Mouse (Mus musculus) heart, embryonic 16.5 days (tissue): Measurements from ENCODE around the gene Mphosph6. TPM values are rescaled to one million over a fixed set of nuclear protein-coding genes. Genes with fewer than 3 reads are reported as not detected.

Source experiments
- ATAC-seq: fragments of 200-750 bp; cut with Nextera tagmentation; replicated peaks from 2 replicates; pipeline ENCODE4 v1.8.0; 2017; ENCODE audit warnings: moderate number of reproducible peaks; ENCODE audit not compliant: insufficient read depth, low FRiP score; ENCODE audit errors: extremely low read depth
- H3K27ac ChIP-seq: fragments of 300-500 bp; sonication (generic); 2 replicates; pipeline ENCODE4 v1.5.1; 2014; ENCODE audit warnings: mild to moderate bottlenecking, low read length, control low read depth, moderate library complexity
- H3K27me3 ChIP-seq: fragments of 300-500 bp; sonication (generic); 2 replicates; pipeline ENCODE4 v1.6.1; 2014; ENCODE audit warnings: low read length, mixed read lengths; ENCODE audit not compliant: control insufficient read depth, insufficient read depth
- H3K36me3 ChIP-seq: fragments of 300-500 bp; sonication (generic); 2 replicates; pipeline ENCODE4 v1.6.1; 2014; ENCODE audit not compliant: control insufficient read depth, insufficient read depth
- H3K4me1 ChIP-seq: fragments of 300-500 bp; sonication (generic); 2 replicates; pipeline ENCODE4 v1.6.1; 2014; ENCODE audit warnings: low read length, mixed read lengths; ENCODE audit not compliant: control insufficient read depth, insufficient read depth
- H3K4me2 ChIP-seq: fragments of 300-500 bp; sonication (generic); 2 replicates; pipeline ENCODE4 v1.6.1; 2014; ENCODE audit warnings: low read depth, mild to moderate bottlenecking, control low read depth, low read length
- H3K4me3 ChIP-seq: fragments of 300-500 bp; sonication (generic); 2 replicates; pipeline ENCODE4 v1.5.1; 2014; ENCODE audit warnings: mild to moderate bottlenecking, control low read depth, low read length
- H3K9ac ChIP-seq: fragments of 300-500 bp; sonication (generic); 2 replicates; pipeline ENCODE4 v1.6.1; 2014; ENCODE audit warnings: low read length, control low read depth
- H3K9me3 ChIP-seq: fragments of 300-500 bp; sonication (generic); replicated peaks from 2 replicates; pipeline ENCODE4 v1.6.1; 2016; ENCODE audit warnings: low read length; ENCODE audit not compliant: control insufficient read depth
- WGBS: fragments of 180-500 bp; shearing (Covaris S2); extraction: QIAGEN DNeasy Blood & Tissue Kit; methylation state at CpG from one replicate; pipeline ENCODE4 v1.1.7; 2014; 5-methylcytosine and 5-hydroxymethylcytosine counted together
- polyA plus RNA-seq: library from polyadenylated mRNA; unstranded; fragments of >200 nt; fragmentation: Nextera tagmentation; extraction: Ambion mirVana; gene quantifications from 2 replicates; pipeline ENCODE4 v1.2.1, GENCODE M21; 2015

Mphosph6 gene
- polyA plus RNA-seq, 1 experiment from 2014 or later = 36.4 TPM

GRCm38 (mm10) chr8:117796464-117796863 is 5.3 kb downstream of the Mphosph6 start:
- no peak overlapping the region for H3K27ac ChIP-seq
- H3K9me3 ChIP-seq = no peaks in the 10 kb centered on the region
- peaks cover 47% of the 10 kb centered on the region for H3K36me3 ChIP-seq
- no peak overlapping the region for H3K4me2 ChIP-seq
- H3K4me1 ChIP-seq = peaks cover 10% of the 10 kb centered on the region
- no peaks in the 10 kb centered on the region for H3K27me3 ChIP-seq
- 88% methylated on average over 15 of the region's 15 CpGs for WGBS
- no peak overlapping the region for H3K9ac ChIP-seq
- no peak for ATAC-seq
- no peak overlapping the region for H3K4me3 ChIP-seq

GRCm38 (mm10) chr8:117794581-117794980 is 7.2 kb downstream of the Mphosph6 start:
- Histone ChIP-seq H3K4me3 (no peak overlapping the region), H3K4me1 (no peaks in the 10 kb centered on the region), H3K27ac (no peak overlapping the region), H3K4me2 (no peak overlapping the region), H3K9ac (no peak overlapping the region), H3K27me3 (no peaks in the 10 kb centered on the region), H3K36me3 (peaks cover 63% of the 10 kb centered on the region), H3K9me3 (no peaks in the 10 kb centered on the region)
- no peak for ATAC-seq
- WGBS = 91% methylated on average over 10 of the region's 10 CpGs

- Histone ChIP-seq H3K4me3 (no peak overlapping the region), H3K4me1 (no peaks in the 10 kb centered on the region), H3K9ac (no peak overlapping the region), H3K9me3 (no peaks in the 10 kb centered on the region), H3K36me3 (peaks cover 70% of the 10 kb centered on the region), H3K27me3 (no peaks in the 10 kb centered on the region), H3K4me2 (no peak overlapping the region), H3K27ac (no peak overlapping the region)
- no peak for ATAC-seq
- 88% methylated on average over 19 of the region's 19 CpGs for WGBS
Measured at GRCm38 (mm10) chr8:117792616-117793144, 9.1 kb downstream of the Mphosph6 start.

- no peaks in the 10 kb centered on the region for H3K27me3 ChIP-seq
- no peak overlapping the region for H3K4me2 ChIP-seq
- peaks cover 34% of the 10 kb centered on the region for H3K36me3 ChIP-seq
- H3K27ac ChIP-seq = no peak overlapping the region
- H3K9me3 ChIP-seq = peaks cover 6% of the 10 kb centered on the region
- 89% methylated on average over 3 of the region's 3 CpGs for WGBS
- no peak overlapping the region for H3K4me3 ChIP-seq
- no peaks in the 10 kb centered on the region for H3K4me1 ChIP-seq
- no peak for ATAC-seq
- no peak overlapping the region for H3K9ac ChIP-seq
Measured at GRCm38 (mm10) chr8:117786428-117786827, 15.3 kb downstream of the Mphosph6 start.

- Histone ChIP-seq H3K4me3 (no peak overlapping the region), H3K4me1 (no peaks in the 10 kb centered on the region), H3K27ac (no peak overlapping the region), H3K36me3 (peaks cover 8% of the 10 kb centered on the region), H3K4me2 (no peak overlapping the region), H3K27me3 (no peaks in the 10 kb centered on the region), H3K9me3 (peaks cover 6% of the 10 kb centered on the region), H3K9ac (no peak overlapping the region)
- ATAC-seq = no peak
- 89% methylated on average over 7 of the region's 7 CpGs for WGBS
Measured at GRCm38 (mm10) chr8:117783021-117783420, 18.7 kb downstream of the Mphosph6 start.

GRCm38 (mm10) chr8:117781375-117782129 is 20.2 kb downstream of the Mphosph6 start:
- Histone ChIP-seq H3K4me1 (no peaks in the 10 kb centered on the region), H3K27ac (no peak overlapping the region), H3K36me3 (no peaks in the 10 kb centered on the region), H3K4me3 (no peak overlapping the region), H3K9me3 (no peaks in the 10 kb centered on the region; the same call in 1 of the 2 replicates), H3K27me3 (no peaks in the 10 kb centered on the region), H3K9ac (no peak overlapping the region), H3K4me2 (no peak overlapping the region)
- ATAC-seq = no peak
- WGBS = 58% methylated on average over 6 of the region's 6 CpGs

GRCm38 (mm10) chr8:117779344-117779743 is 22.4 kb downstream of the Mphosph6 start:
- 77% methylated on average over 6 of the region's 6 CpGs for WGBS

GRCm38 (mm10) chr8:117778531-117779322 is 23.0 kb downstream of the Mphosph6 start:
- Histone ChIP-seq H3K4me3 (no peak overlapping the region), H3K36me3 (no peaks in the 10 kb centered on the region), H3K27ac (no peak overlapping the region), H3K4me2 (no peak overlapping the region), H3K9me3 (no peaks in the 10 kb centered on the region), H3K27me3 (no peaks in the 10 kb centered on the region), H3K4me1 (no peaks in the 10 kb centered on the region), H3K9ac (no peak overlapping the region)
- 68% methylated on average over 11 of the region's 11 CpGs for WGBS
- no peak for ATAC-seq

More at GRCm38 (mm10) chr8:117779344-117779743, 22.4 kb downstream of the Mphosph6 start:
- Histone ChIP-seq H3K27me3 (no peaks in the 10 kb centered on the region), H3K27ac (no peak overlapping the region), H3K4me1 (no peaks in the 10 kb centered on the region), H3K4me2 (no peak overlapping the region), H3K9me3 (no peaks in the 10 kb centered on the region), H3K9ac (no peak overlapping the region), H3K36me3 (no peaks in the 10 kb centered on the region), H3K4me3 (no peak overlapping the region)
- no peak for ATAC-seq

- WGBS = 75% methylated on average over 10 of the region's 10 CpGs
- ATAC-seq = no peak
- no peak overlapping the region for H3K27ac ChIP-seq
- no peak overlapping the region for H3K4me2 ChIP-seq
- H3K27me3 ChIP-seq = no peaks in the 10 kb centered on the region
- H3K4me3 ChIP-seq = no peak overlapping the region
- H3K4me1 ChIP-seq = no peaks in the 10 kb centered on the region
- no peak overlapping the region for H3K9ac ChIP-seq
- H3K36me3 ChIP-seq = no peaks in the 10 kb centered on the region
- no peaks in the 10 kb centered on the region for H3K9me3 ChIP-seq
Measured at GRCm38 (mm10) chr8:117776075-117776474, 25.7 kb downstream of the Mphosph6 start.
